Mouse (Mus musculus): Measurements from ENCODE around the gene Plp2. TPM values are rescaled to one million over a fixed set of nuclear protein-coding genes. Genes with fewer than 3 reads are reported as not detected.
A peak's percentile ranks its signal among the peaks of the same experiment; 100 is the strongest.

Gene Plp2
- total RNA-seq, 1 experiment from 2014 or later = 138 TPM

- ATAC-seq (ENCODE audit: extremely low read depth, insufficient number of reproducible peaks, low FRiP score, poor library complexity, severe bottlenecking) = no peak
These were observed 5.3 kb downstream of the Plp2 start for GRCm38 (mm10) chrX:7665739-7666502.

DNA sequence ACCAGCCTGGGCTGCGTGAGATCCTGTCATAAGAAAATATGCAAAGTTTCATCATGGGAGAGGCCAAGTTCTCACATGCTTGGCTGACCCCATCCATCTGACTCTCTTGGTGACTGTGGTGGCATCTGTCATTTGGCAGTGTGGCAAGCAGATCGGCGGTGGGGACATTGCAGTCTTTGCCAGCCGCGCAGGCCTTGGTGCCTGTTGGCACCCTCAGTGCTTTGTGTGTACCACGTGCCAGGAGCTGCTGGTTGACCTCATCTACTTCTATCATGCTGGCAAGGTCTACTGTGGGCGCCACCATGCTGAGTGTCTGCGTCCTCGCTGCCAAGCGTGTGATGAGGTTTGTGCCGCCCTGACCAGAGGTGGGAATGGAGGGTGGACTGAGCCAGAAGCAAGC lies 6.4 kb downstream of the Plp2 start:
- ATAC-seq (ENCODE audit: extremely low read depth, insufficient number of reproducible peaks, low FRiP score, poor library complexity, severe bottlenecking) = no peak

DNA sequence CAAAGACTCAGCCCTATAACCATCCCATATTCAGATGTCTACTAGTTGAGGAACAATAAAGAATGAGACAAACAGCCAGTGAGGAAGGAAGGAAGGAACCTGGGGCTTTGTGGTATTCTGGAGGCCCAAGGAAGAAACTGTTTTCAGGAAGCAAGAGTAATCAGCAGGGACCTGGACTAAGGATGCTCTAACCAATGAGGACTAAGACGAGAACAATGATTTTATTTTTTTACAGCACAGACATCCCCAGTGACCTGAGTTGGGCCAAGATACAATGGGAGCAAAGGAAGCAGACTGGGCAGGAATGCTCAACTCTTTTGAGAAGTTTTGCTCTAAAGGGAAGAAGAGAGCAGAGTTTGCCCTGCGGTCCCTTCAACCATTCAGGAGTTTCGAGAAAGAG lies 8.3 kb downstream of the Plp2 start:
- no peak for ATAC-seq (ENCODE audit: extremely low read depth, insufficient number of reproducible peaks, low FRiP score, poor library complexity, severe bottlenecking)

DNA sequence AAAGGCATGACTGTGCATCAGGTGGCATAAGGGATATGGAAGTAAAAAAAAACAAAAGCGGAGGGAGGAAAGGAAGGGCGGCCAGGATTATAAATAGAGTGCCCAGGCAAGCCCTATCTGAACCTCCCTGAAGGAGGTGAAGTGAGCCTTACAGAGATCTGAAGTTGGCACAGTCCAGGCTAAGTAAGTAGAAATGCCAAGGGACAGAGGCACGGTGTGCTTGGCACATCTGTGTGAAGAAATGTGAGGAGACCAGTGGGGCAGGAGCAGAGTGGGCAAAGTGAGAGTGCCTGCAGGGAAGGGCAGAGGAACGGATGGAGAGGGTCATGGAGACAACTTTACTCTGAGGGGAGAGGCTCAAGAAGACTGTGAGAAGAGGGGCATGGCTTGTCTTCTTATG lies 10.1 kb downstream of the Plp2 start:
- no peak for ATAC-seq (ENCODE audit: extremely low read depth, insufficient number of reproducible peaks, low FRiP score, poor library complexity, severe bottlenecking)

- ATAC-seq (ENCODE audit: extremely low read depth, insufficient number of reproducible peaks, low FRiP score, poor library complexity, severe bottlenecking) = no peak
These were observed 12.2 kb downstream of the Plp2 start for GRCm38 (mm10) chrX:7658785-7659589.

DNA sequence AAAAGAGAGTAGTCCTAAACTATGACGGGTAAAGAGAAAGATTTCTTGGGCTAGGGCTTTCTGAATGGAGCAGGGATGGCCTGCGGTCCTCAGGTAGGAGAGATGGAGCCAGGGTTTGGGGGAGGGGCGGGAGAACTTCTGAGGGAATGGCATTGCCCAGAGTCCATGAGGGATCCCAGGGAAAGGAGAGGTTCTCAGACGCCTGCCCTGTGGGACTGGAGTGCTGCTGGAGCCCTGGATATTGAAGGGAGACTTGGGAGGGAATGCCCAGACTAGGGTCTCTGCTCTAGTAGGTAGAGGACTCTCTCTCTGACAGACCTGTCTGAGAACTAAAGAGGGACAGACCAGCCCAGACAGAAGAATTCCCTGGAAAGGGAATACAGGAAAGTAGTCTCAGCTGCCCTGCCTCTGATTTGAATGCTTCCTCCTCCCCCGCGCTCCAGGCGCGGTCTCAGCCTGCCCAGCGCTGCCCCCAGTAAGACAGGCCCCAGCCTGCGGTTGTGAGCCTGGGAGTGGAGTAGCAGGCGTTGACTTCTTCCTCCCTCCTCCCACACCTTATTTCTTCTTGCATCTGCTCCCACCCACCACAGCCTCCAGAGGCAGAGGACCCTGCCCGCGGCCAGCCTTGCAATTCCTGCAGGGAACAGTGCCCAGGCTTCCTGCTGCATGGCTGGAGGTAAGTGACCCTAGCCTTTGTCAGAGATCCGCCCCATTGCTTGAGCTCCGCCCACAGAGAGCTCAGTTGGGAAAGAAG lies 13.0 kb downstream of the Plp2 start:
- no peak for ATAC-seq (ENCODE audit: extremely low read depth, insufficient number of reproducible peaks, low FRiP score, poor library complexity, severe bottlenecking)

- ATAC-seq (ENCODE audit: extremely low read depth, insufficient number of reproducible peaks, low FRiP score, poor library complexity, severe bottlenecking) = peak; percentile 97
These were observed 14.0 kb downstream of the Plp2 start, which contains the start of gene Prickle3 for GRCm38 (mm10) chrX:7657221-7657639. TSS of gene Prickle3 (plus strand) at chrX:7657260.

DNA sequence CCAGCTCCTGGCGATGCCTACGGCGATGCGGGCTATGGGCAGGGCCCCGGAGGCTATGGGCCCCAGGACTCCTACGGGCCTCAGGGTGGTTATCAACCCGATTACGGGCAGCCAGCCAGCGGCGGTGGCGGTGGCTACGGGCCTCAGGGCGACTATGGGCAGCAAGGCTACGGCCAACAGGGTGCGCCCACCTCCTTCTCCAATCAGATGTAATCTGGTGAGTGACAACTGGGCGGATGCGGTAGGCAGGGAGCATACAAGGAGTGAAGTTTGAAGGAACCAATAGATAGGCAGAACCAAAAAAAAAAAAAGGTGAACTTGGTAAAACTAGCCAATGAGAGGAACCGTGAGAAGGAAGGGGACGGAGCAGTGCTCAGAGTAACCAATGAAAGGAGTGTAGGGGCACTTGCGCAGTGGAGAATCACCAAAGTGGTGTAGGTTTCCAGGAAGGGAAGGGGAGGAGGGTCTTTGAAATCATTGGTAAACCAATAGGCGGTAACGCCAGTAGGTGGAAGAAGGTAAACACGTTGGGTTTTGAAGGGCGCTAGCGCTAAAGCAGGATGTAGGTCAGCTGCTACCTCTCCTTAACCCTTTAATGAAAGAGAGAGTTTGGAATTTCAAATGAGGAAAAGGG lies 22.4 kb downstream of the Plp2 start:
- peak; percentile 92 for ATAC-seq (ENCODE audit: extremely low read depth, insufficient number of reproducible peaks, low FRiP score, poor library complexity, severe bottlenecking)

- peak; percentile 21; the same call in 1 of the 2 replicates for ATAC-seq (ENCODE audit: extremely low read depth, insufficient number of reproducible peaks, low FRiP score, poor library complexity, severe bottlenecking)
These were observed 25.8 kb downstream of the Plp2 start for GRCm38 (mm10) chrX:7645349-7645748.

DNA sequence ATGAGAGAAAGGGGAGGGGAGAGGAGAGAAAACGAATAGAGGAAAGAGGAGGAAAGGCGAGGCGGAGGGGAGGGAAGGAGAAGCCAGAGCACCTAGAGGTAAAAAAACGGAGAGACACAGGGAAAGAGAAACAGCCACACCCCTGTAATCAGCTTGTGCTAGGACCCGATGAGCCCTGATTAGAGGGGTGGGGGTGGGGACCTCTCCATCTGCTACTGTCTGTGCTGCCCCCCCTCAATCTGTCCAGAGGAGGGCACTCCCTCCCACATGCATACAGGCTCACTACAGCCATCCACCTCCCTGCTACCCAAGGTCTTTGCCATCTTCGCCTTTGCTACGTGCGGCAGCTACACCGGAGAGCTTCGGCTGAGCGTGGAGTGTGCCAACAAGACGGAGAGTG lies 30.4 kb downstream of the Plp2 start:
- no peak for ATAC-seq (ENCODE audit: extremely low read depth, insufficient number of reproducible peaks, low FRiP score, poor library complexity, severe bottlenecking)

GRCm38 (mm10) chrX:7639536-7640325 lies 31.5 kb downstream of the Plp2 start:
- no peak for ATAC-seq (ENCODE audit: extremely low read depth, insufficient number of reproducible peaks, low FRiP score, poor library complexity, severe bottlenecking)

DNA sequence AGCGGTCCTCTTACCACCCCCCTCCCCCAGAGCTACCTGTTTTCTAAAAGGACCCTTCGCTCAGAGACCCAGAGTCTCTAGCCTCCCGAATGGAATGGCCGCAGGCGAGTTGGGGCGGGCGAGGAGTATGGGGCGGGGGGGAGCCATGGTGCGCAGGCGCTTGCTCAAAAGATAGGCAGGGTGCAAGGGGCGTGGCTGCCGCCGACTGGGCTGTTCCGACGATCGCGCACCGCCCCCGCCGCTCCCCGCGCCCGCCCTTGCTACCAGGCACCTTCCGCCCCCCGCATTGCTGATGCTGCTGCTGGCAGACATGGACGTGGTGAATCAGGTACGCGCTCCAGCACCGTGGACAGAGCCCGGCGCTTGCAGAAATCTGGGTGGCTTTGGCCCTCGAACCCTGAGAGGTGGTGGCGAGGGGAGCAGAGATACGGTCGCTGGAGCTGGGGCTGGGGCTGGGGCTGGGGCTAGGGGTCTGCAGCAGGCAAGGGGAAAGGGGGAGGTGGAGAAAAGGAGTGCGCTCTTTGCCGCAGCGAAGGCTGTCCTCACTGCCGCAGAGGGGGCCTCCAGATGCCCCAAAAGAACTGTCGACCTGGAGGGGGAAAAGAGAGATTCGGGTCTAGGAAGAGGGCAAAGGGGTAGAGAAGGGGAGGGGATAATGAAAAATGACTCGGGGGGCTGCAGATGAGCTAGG lies 32.6 kb downstream of the Plp2 start, which contains the start of gene Syp:
Gene Syp (plus strand): TSS at position 71 of the 691 bp plus-strand sequence.
- ATAC-seq (ENCODE audit: extremely low read depth, insufficient number of reproducible peaks, low FRiP score, poor library complexity, severe bottlenecking) = peak; percentile 79

DNA sequence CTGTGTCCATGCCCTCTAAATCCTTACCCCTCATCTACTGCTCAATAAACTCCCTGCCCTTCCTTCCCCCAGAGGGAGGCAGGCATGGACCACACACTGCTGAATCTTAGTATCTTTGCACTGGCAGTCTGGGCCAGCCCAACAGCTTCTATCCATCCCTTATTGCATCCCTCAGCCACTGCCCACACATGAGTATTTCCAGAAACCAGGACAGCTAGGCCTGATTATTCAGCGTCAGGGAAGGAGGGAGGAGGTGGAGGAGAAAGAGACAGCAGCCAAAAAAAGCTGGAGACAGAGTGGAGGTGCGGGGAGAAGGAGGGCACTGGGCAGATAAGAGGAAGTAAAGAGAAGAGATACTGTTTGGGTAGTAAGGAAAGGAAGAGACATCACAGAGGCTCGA lies 36.1 kb downstream of the Plp2 start:
- ATAC-seq (ENCODE audit: extremely low read depth, insufficient number of reproducible peaks, low FRiP score, poor library complexity, severe bottlenecking) = no peak

DNA sequence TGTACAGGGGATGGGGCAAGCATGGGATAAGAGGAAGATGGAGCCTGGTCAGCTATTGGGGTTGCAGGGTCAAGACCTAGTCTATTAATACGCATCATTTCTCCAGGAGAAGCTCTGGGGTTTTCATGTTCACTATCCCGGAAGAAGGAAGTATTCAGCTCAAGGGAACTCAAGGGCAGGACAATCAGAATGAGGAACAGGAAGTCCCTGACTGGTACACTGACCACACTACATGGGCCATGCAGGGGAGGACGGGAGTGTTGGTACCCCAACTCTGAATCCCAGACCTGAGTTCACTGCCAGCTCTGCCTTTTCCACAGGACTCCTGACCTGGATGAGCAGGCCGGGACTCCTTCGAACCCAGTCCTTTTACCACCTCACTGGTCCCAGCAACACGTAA lies 38.6 kb downstream of the Plp2 start:
- ATAC-seq (ENCODE audit: extremely low read depth, insufficient number of reproducible peaks, low FRiP score, poor library complexity, severe bottlenecking) = 0 out of 2 replicates have a peak, but pooled peaks have one; percentile 23
